Comparison of ENCODE assay signal across 8 mouse cellular contexts in genomic region chrX:143996716-143997115, GRCm38 (mm10).
A peak's percentile ranks its signal among the peaks of the same experiment; 100 is the strongest.
DNase-seq lines count a peak whose midpoint lies in the region; ATAC-seq lines count a peak whose summit lies in the region.

No protein-coding gene starts in this region.

- ATAC-seq in heart, embryonic 15.5 days (replicated peaks; ENCODE audit: insufficient number of reproducible peaks, insufficient read depth, low FRiP score, low read depth), result no peak
- ATAC-seq in midbrain, embryonic 13.5 days, result 0 out of 2 replicates have a peak, but pooled peaks have one; percentile 40
- no peak for ATAC-seq in megakaryocyte progenitor cell, adult 5-6 weeks (replicated peaks; ENCODE audit: poor library complexity)

- no peaks in the 10 kb centered on the region for H3K36me3 ChIP-seq in heart, embryonic 15.5 days
- no peaks in the 10 kb centered on the region for H3K36me3 ChIP-seq in midbrain, embryonic 13.5 days

- H3K4me1 ChIP-seq in heart, embryonic 15.5 days (replicated peaks), result no peaks in the 10 kb centered on the region
- no peaks in the 10 kb centered on the region for H3K4me1 ChIP-seq in midbrain, embryonic 13.5 days (replicated peaks)

- peak overlapping the region; percentile 14; the same call in 1 of the 2 replicates for H3K4me3 ChIP-seq in heart, embryonic 15.5 days
- H3K4me3 ChIP-seq in midbrain, embryonic 13.5 days (replicated peaks), result no peak overlapping the region

- H3K9me3 ChIP-seq in heart, embryonic 15.5 days (replicated peaks), result no peaks in the 10 kb centered on the region
- H3K9me3 ChIP-seq in midbrain, embryonic 13.5 days, result no peaks in the 10 kb centered on the region

- no peak overlapping the region for H3K9ac ChIP-seq in heart, embryonic 15.5 days
- no peak overlapping the region for H3K9ac ChIP-seq in midbrain, embryonic 13.5 days (replicated peaks)

- no peak overlapping the region for H3K27ac ChIP-seq in heart, embryonic 15.5 days
- no peak overlapping the region for H3K27ac ChIP-seq in midbrain, embryonic 13.5 days

- peak; percentile 11 for DNase-seq in right cerebral cortex, adult 18-20 months
- no peak for DNase-seq in right cerebral cortex, postnatal 25 days
- DNase-seq in embryo, embryonic 10.5 days (ENCODE audit: low spot score), result peak; percentile 64
- DNase-seq in kidney, postnatal 4 days, result peak; percentile 29 to 44
- no peak for DNase-seq in thymus, postnatal 36 days

- H3K27me3 ChIP-seq in heart, embryonic 15.5 days, result no peaks in the 10 kb centered on the region
- no peaks in the 10 kb centered on the region for H3K27me3 ChIP-seq in midbrain, embryonic 13.5 days

- 21% methylated on average over 4 of the region's 4 CpGs for WGBS in heart, embryonic 15.5 days
- WGBS in midbrain, embryonic 13.5 days, result 36% methylated on average over 4 of the region's 4 CpGs

- H3K4me2 ChIP-seq in heart, embryonic 15.5 days, result 0 out of 2 replicates have a peak overlapping the region, but pooled peaks have one; percentile 18
- no peak overlapping the region; the same call in 1 of the 2 replicates for H3K4me2 ChIP-seq in midbrain, embryonic 13.5 days (replicated peaks)

Comparison
In these comparisons a context has a peak if more than half of its experiments do, and no peak if none do; other contexts are left out.
1. DNase-seq: peak in right cerebral cortex, adult 18-20 months (single experiment), embryo, embryonic 10.5 days (single experiment) and kidney, postnatal 4 days (2 of 2); none in right cerebral cortex, postnatal 25 days (single experiment) and thymus, postnatal 36 days (0 of 2).